Mouse (Mus musculus): ENCODE results near the gene Tiprl. TPM values are rescaled to one million over a fixed set of nuclear protein-coding genes. Genes with fewer than 3 reads are reported as not detected.

Tiprl gene
- polyA plus RNA-seq, 1 experiment: 34.7 TPM

DNA sequence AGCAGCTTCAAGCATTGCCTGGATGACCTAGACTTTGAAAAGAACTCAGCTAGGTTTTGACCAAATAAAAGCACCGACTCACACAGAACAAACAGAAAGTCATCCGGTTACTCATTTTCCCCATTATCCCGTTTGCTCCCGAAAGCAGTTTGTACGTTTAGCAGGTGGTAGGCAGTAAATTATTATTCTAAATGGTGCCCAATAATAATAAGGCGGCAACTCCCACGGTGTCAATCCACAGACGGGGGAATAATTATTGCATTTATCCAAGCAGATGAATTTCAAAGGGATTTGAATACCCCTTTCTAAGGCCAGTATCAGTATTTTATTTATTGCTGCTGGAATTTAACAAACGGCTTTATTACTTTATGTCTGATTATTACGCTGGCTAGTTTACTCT, 43.9 kb upstream of the Tiprl start:
- no peak overlapping the region for H3K4me3 ChIP-seq (ENCODE audit: control insufficient read depth, insufficient read depth, low read length)
- H3K36me3 ChIP-seq (ENCODE audit: control insufficient read depth, insufficient read depth, low read length): no peaks in the 10 kb centered on the region
- no peak for DNase-seq
- H3K27me3 ChIP-seq (ENCODE audit: control insufficient read depth, insufficient read depth, low read length): peaks cover 2% of the 10 kb centered on the region
- peaks cover 8% of the 10 kb centered on the region for H3K4me1 ChIP-seq (replicated peaks; ENCODE audit: control insufficient read depth, insufficient read depth, low read length)
- 93% methylated on average over 10 of the region's 10 CpGs for WGBS
- H3K27ac ChIP-seq (ENCODE audit: control insufficient read depth, insufficient read depth, low read length): no peak overlapping the region
- TF ChIP-seq POLR2A (IDR thresholded peaks at IDR 0.05; ENCODE audit: control insufficient read depth, extremely low read depth, insufficient read depth, low read length, poor library complexity): no peak

- 93% methylated on average over 6 of the region's 6 CpGs for WGBS
- no peak for DNase-seq
- no peaks in the 10 kb centered on the region for H3K27me3 ChIP-seq (ENCODE audit: control insufficient read depth, insufficient read depth, low read length)
- no peak overlapping the region for H3K4me3 ChIP-seq (ENCODE audit: control insufficient read depth, insufficient read depth, low read length)
- H3K36me3 ChIP-seq (ENCODE audit: control insufficient read depth, insufficient read depth, low read length): no peaks in the 10 kb centered on the region
- no peaks in the 10 kb centered on the region for H3K4me1 ChIP-seq (replicated peaks; ENCODE audit: control insufficient read depth, insufficient read depth, low read length)
- no peak for TF ChIP-seq POLR2A (IDR thresholded peaks at IDR 0.05; ENCODE audit: control insufficient read depth, extremely low read depth, insufficient read depth, low read length, poor library complexity)
- TF ChIP-seq CTCF (IDR thresholded peaks at IDR 0.05; ENCODE audit: borderline replicate concordance, control insufficient read depth, extremely low read depth, insufficient read depth, low read length, poor library complexity): no peak
- no peak overlapping the region for H3K27ac ChIP-seq (ENCODE audit: control insufficient read depth, insufficient read depth, low read length)
Measured at GRCm38 (mm10) chr1:165274946-165275345, 38.1 kb upstream of the Tiprl start.

DNA sequence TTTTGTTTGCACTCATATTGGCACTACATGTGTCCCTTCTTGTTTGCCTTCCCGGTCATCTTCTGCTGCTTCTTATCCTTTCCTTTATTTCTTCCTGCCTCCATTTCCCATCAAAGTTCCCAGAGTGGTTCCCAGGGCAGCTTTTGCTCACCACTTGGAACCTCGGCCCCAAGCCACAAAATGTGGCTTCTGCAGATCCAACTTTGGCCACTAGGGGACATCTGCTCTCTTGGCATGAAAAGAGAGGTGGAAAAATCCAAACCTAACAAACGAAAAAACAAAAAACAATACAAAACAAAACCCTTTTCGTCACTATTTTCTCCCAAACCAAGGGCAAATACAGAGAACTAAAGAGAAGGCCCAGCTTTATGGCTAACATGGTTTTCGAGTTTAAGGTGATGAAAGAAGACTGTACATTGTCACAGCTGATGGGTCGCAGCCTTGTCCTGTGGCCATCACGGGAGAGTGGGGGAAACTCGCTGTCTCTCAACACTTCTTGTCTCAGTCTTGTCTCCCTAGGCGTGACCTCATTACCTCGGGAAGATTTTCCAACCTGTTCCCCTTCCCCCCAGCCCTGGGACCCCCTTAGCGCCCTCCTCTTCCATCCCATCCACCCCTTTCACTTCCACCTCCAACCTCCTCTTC, 15.4 kb upstream of the Tiprl start:
- Histone ChIP-seq H3K27ac (ENCODE audit: control insufficient read depth, insufficient read depth, low read length) (no peak overlapping the region), H3K36me3 (ENCODE audit: control insufficient read depth, insufficient read depth, low read length) (no peaks in the 10 kb centered on the region), H3K4me3 (ENCODE audit: control insufficient read depth, insufficient read depth, low read length) (no peak overlapping the region), H3K27me3 (ENCODE audit: control insufficient read depth, insufficient read depth, low read length) (no peaks in the 10 kb centered on the region), H3K4me1 (replicated peaks; ENCODE audit: control insufficient read depth, insufficient read depth, low read length) (no peaks in the 10 kb centered on the region)
- TF ChIP-seq CTCF (IDR thresholded peaks at IDR 0.05; ENCODE audit: borderline replicate concordance, control insufficient read depth, extremely low read depth, insufficient read depth, low read length, poor library complexity) (peak; percentile 35; the same call in 1 of the 2 replicates), POLR2A (IDR thresholded peaks at IDR 0.05; ENCODE audit: control insufficient read depth, extremely low read depth, insufficient read depth, low read length, poor library complexity) (no peak)
- DNase-seq: peak; percentile 42
- WGBS: 51% methylated on average over 11 of the region's 11 CpGs

- Histone ChIP-seq H3K4me1 (replicated peaks; ENCODE audit: control insufficient read depth, insufficient read depth, low read length) (no peaks in the 10 kb centered on the region), H3K27me3 (ENCODE audit: control insufficient read depth, insufficient read depth, low read length) (no peaks in the 10 kb centered on the region), H3K36me3 (ENCODE audit: control insufficient read depth, insufficient read depth, low read length) (no peaks in the 10 kb centered on the region), H3K27ac (ENCODE audit: control insufficient read depth, insufficient read depth, low read length) (no peak overlapping the region), H3K4me3 (ENCODE audit: control insufficient read depth, insufficient read depth, low read length) (no peak overlapping the region)
- DNase-seq: no peak
- 85% methylated on average over 2 of the region's 2 CpGs for WGBS
- TF ChIP-seq CTCF (IDR thresholded peaks at IDR 0.05; ENCODE audit: borderline replicate concordance, control insufficient read depth, extremely low read depth, insufficient read depth, low read length, poor library complexity) (no peak), POLR2A (IDR thresholded peaks at IDR 0.05; ENCODE audit: control insufficient read depth, extremely low read depth, insufficient read depth, low read length, poor library complexity) (no peak)
Measured at GRCm38 (mm10) chr1:165250546-165250945, 13.8 kb upstream of the Tiprl start.

- DNase-seq: no peak
- H3K4me1 ChIP-seq (replicated peaks; ENCODE audit: control insufficient read depth, insufficient read depth, low read length): no peaks in the 10 kb centered on the region
- H3K27me3 ChIP-seq (ENCODE audit: control insufficient read depth, insufficient read depth, low read length): no peaks in the 10 kb centered on the region
- no peaks in the 10 kb centered on the region for H3K36me3 ChIP-seq (ENCODE audit: control insufficient read depth, insufficient read depth, low read length)
- WGBS: 73% methylated on average over 4 of the region's 4 CpGs
- TF ChIP-seq CTCF (IDR thresholded peaks at IDR 0.05; ENCODE audit: borderline replicate concordance, control insufficient read depth, extremely low read depth, insufficient read depth, low read length, poor library complexity) (no peak), POLR2A (IDR thresholded peaks at IDR 0.05; ENCODE audit: control insufficient read depth, extremely low read depth, insufficient read depth, low read length, poor library complexity) (no peak)
- H3K27ac ChIP-seq (ENCODE audit: control insufficient read depth, insufficient read depth, low read length): no peak overlapping the region
- no peak overlapping the region for H3K4me3 ChIP-seq (ENCODE audit: control insufficient read depth, insufficient read depth, low read length)
Measured at GRCm38 (mm10) chr1:165248842-165249241, 12.0 kb upstream of the Tiprl start.

- WGBS: 88% methylated on average over 3 of the region's 3 CpGs
- no peak for DNase-seq
- Histone ChIP-seq H3K4me1 (replicated peaks; ENCODE audit: control insufficient read depth, insufficient read depth, low read length) (no peaks in the 10 kb centered on the region), H3K27ac (ENCODE audit: control insufficient read depth, insufficient read depth, low read length) (no peak overlapping the region), H3K27me3 (ENCODE audit: control insufficient read depth, insufficient read depth, low read length) (no peaks in the 10 kb centered on the region), H3K36me3 (ENCODE audit: control insufficient read depth, insufficient read depth, low read length) (no peaks in the 10 kb centered on the region), H3K4me3 (ENCODE audit: control insufficient read depth, insufficient read depth, low read length) (no peak overlapping the region)
- TF ChIP-seq POLR2A (IDR thresholded peaks at IDR 0.05; ENCODE audit: control insufficient read depth, extremely low read depth, insufficient read depth, low read length, poor library complexity) (no peak), CTCF (IDR thresholded peaks at IDR 0.05; ENCODE audit: borderline replicate concordance, control insufficient read depth, extremely low read depth, insufficient read depth, low read length, poor library complexity) (no peak)
Measured at GRCm38 (mm10) chr1:165247788-165248187, 11.0 kb upstream of the Tiprl start.

DNA sequence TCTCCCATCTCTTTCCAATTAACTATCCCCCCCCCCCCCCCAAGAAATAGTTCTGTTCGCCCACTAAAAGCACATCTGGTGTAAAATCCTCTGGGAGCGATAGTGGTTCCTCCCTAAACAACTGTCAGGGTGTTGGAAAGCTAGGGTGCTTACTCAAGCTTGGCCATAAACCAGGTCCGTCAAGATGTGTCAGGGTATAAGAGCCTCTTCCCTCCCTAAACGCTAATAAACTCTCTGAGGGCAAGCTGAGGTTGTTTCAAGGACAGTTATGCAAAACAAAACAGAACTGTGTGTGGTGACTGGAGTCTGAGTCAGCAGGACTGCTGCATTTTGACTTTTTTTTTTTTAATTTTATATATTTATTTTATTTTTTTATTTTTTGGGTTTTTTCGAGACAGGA, 10.3 kb upstream of the Tiprl start:
- H3K36me3 ChIP-seq (ENCODE audit: control insufficient read depth, insufficient read depth, low read length): no peaks in the 10 kb centered on the region
- whole genome bisulfite sequencing: 90% methylated on average over 5 of the region's 5 CpGs
- no peak for DNase-seq
- no peak for TF ChIP-seq CTCF (IDR thresholded peaks at IDR 0.05; ENCODE audit: borderline replicate concordance, control insufficient read depth, extremely low read depth, insufficient read depth, low read length, poor library complexity)
- TF ChIP-seq POLR2A (IDR thresholded peaks at IDR 0.05; ENCODE audit: control insufficient read depth, extremely low read depth, insufficient read depth, low read length, poor library complexity): no peak
- H3K4me1 ChIP-seq (replicated peaks; ENCODE audit: control insufficient read depth, insufficient read depth, low read length): no peaks in the 10 kb centered on the region
- no peak overlapping the region for H3K27ac ChIP-seq (ENCODE audit: control insufficient read depth, insufficient read depth, low read length)
- H3K27me3 ChIP-seq (ENCODE audit: control insufficient read depth, insufficient read depth, low read length): no peaks in the 10 kb centered on the region
- no peak overlapping the region for H3K4me3 ChIP-seq (ENCODE audit: control insufficient read depth, insufficient read depth, low read length)
